24 mouse cellular contexts compared by ENCODE assay signal in the genomic region with DNA sequence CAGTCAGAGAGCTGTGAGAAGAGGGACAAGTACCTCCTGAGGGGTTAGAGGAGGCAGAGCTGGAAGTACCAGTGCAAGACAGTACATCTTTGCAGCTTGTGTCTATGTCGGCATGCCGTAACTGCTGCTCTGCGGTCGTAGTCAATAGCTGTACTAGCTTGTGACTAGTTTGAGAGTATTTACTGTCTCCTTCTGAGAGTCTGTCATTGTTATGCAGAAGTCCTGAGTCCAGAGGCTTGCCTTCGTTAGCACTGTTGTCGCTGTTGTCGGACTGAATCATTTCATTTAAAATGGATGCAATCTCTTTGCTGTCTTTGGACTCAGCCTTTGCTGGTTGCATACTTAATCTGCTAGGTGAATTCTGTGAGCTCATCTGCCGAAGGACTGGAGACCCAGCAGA.
DNase-seq lines count a peak whose midpoint lies in the region; ATAC-seq and TF ChIP-seq lines count a peak whose summit lies in the region.
"Had no signal": no experiment of that assay in that cellular context is flagged by ENCODE, and none has a peak within 500 bp of the region (broad histone marks: within the 10 kb centered on the region; RNA-seq: fewer than 3 reads in every experiment).

No protein-coding gene starts in this region.

- H3K27ac ChIP-seq in ES-Bruce4 (ENCODE audit: insufficient read depth, low read length), result no peak overlapping the region
- no peak overlapping the region for H3K27ac ChIP-seq in hindbrain, embryonic 12.5 days
- H3K27ac ChIP-seq in liver, postnatal 0 days (ENCODE audit: low read depth), result no peak overlapping the region
- H3K27ac ChIP-seq: embryonic facial prominence, embryonic 13.5 days; embryonic facial prominence, embryonic 15.5 days; forebrain, embryonic 10.5 days; forebrain, embryonic 12.5 days had no signal

- no peak for ATAC-seq in hindbrain, embryonic 12.5 days (ENCODE audit: low FRiP score)
- ATAC-seq in liver, postnatal 0 days, result no peak
- ATAC-seq: forebrain, embryonic 14.5 days; forebrain, embryonic 16.5 days had no signal

- no peaks in the 10 kb centered on the region for H3K27me3 ChIP-seq in ES-Bruce4 (ENCODE audit: control insufficient read depth, insufficient read depth, low read length, poor library complexity, severe bottlenecking)
- H3K27me3 ChIP-seq in hindbrain, embryonic 12.5 days, result no peaks in the 10 kb centered on the region
- H3K27me3 ChIP-seq in liver, postnatal 0 days (ENCODE audit: insufficient read depth, low read length), result no peaks in the 10 kb centered on the region
- H3K27me3 ChIP-seq: CH12.LX; embryonic facial prominence, embryonic 13.5 days; embryonic facial prominence, embryonic 15.5 days; forebrain, embryonic 12.5 days had no signal

- TF ChIP-seq POLR2A in ES-Bruce4 (IDR thresholded peaks at IDR 0.05; ENCODE audit: insufficient read depth, low read length), result no peak

- 85% methylated on average over 8 of the region's 8 CpGs for WGBS in hindbrain, embryonic 12.5 days
- WGBS in liver, postnatal 0 days (ENCODE audit: insufficient replicate concordance), result 88% methylated on average over 8 of the region's 8 CpGs

- no peak overlapping the region for H3K4me3 ChIP-seq in ES-Bruce4 (ENCODE audit: low read depth, low read length)
- no peak overlapping the region for H3K4me3 ChIP-seq in hindbrain, embryonic 12.5 days
- H3K4me3 ChIP-seq in liver, postnatal 0 days (ENCODE audit: low read depth, low read length), result no peak overlapping the region
- H3K4me3 ChIP-seq: embryonic facial prominence, embryonic 13.5 days; embryonic facial prominence, embryonic 15.5 days; erythroblast, embryonic 14.5 days; forebrain, embryonic 10.5 days; forebrain, embryonic 12.5 days had no signal

- H3K9ac ChIP-seq in ES-Bruce4 (ENCODE audit: low read depth, poor library complexity, severe bottlenecking), result no peak overlapping the region
- no peak overlapping the region for H3K9ac ChIP-seq in hindbrain, embryonic 12.5 days
- no peak overlapping the region for H3K9ac ChIP-seq in liver, postnatal 0 days (replicated peaks)
- H3K9ac ChIP-seq: embryonic facial prominence, embryonic 13.5 days; embryonic facial prominence, embryonic 15.5 days; forebrain, embryonic 12.5 days had no signal

- no peaks in the 10 kb centered on the region for H3K36me3 ChIP-seq in ES-Bruce4 (ENCODE audit: control insufficient read depth, insufficient read depth, low read length, poor library complexity, severe bottlenecking)
- H3K36me3 ChIP-seq in hindbrain, embryonic 12.5 days, result peaks cover 19% of the 10 kb centered on the region
- peaks cover 14% of the 10 kb centered on the region; the same call in 1 of the 2 replicates for H3K36me3 ChIP-seq in liver, postnatal 0 days (replicated peaks; ENCODE audit: insufficient read depth, low read length)
- H3K36me3 ChIP-seq: forebrain, embryonic 10.5 days had no signal

- DNase-seq in ES-CJ7 (ENCODE audit: low read depth, low spot score), result peak; percentile 62
- DNase-seq in R1 (ENCODE audit: low read depth, low spot score), result peak; percentile 72
- DNase-seq in liver, postnatal 0 days, result no peak
- DNase-seq in kidney, postnatal 4 days, result no peak
- DNase-seq: adrenal gland, adult 2 months; adrenal gland, postnatal 10 days; adrenal gland, postnatal 25 days; cerebellum, adult 11 months; cerebellum, adult 18-20 months; cerebellum, adult 8-10 months; cerebellum, adult 9-11 months; cerebellum, postnatal 14 days; cerebellum, postnatal 36 days; embryo, embryonic 11 days had no signal

- H3K9me3 ChIP-seq in ES-Bruce4 (replicated peaks; ENCODE audit: control insufficient read depth, insufficient read depth, low read length, poor library complexity, severe bottlenecking), result no peaks in the 10 kb centered on the region
- H3K9me3 ChIP-seq in hindbrain, embryonic 12.5 days (replicated peaks), result no peaks in the 10 kb centered on the region
- no peaks in the 10 kb centered on the region for H3K9me3 ChIP-seq in liver, postnatal 0 days (ENCODE audit: low read length)
- H3K9me3 ChIP-seq: embryonic facial prominence, embryonic 13.5 days; embryonic facial prominence, embryonic 15.5 days; forebrain, embryonic 10.5 days; forebrain, embryonic 12.5 days had no signal

- 0 out of 2 replicates have a peak, but pooled peaks have one; percentile 23 for TF ChIP-seq EP300 in ES-Bruce4 (IDR thresholded peaks at IDR 0.05; ENCODE audit: insufficient read depth, low read depth, low read length)
- TF ChIP-seq EP300 in liver, postnatal 0 days (IDR thresholded peaks at IDR 0.05; ENCODE audit: low read depth), result no peak

- H3K4me2 ChIP-seq in hindbrain, embryonic 12.5 days (replicated peaks), result no peak overlapping the region
- H3K4me2 ChIP-seq in liver, postnatal 0 days (ENCODE audit: low read depth, low read length), result no peak overlapping the region
- H3K4me2 ChIP-seq: embryonic facial prominence, embryonic 13.5 days; embryonic facial prominence, embryonic 15.5 days; forebrain, embryonic 12.5 days had no signal

- H3K4me1 ChIP-seq in ES-Bruce4 (ENCODE audit: control insufficient read depth, insufficient read depth, low read length), result peaks cover 2% of the 10 kb centered on the region
- no peaks in the 10 kb centered on the region for H3K4me1 ChIP-seq in hindbrain, embryonic 12.5 days
- no peaks in the 10 kb centered on the region for H3K4me1 ChIP-seq in liver, postnatal 0 days (ENCODE audit: insufficient read depth)
- H3K4me1 ChIP-seq: embryonic facial prominence, embryonic 13.5 days; embryonic facial prominence, embryonic 15.5 days; forebrain, embryonic 10.5 days; forebrain, embryonic 12.5 days had no signal

- no peak for TF ChIP-seq CTCF in ES-Bruce4 (IDR thresholded peaks at IDR 0.05; ENCODE audit: low read depth, low read length)
- TF ChIP-seq CTCF in liver, postnatal 0 days (IDR thresholded peaks at IDR 0.05; ENCODE audit: low read depth), result no peak

Comparison
In these comparisons a context has a peak if more than half of its experiments do, and no peak if none do; other contexts are left out.
1. DNase-seq: peak in ES-CJ7 (single experiment) and R1 (single experiment); none in liver, postnatal 0 days (single experiment) and kidney, postnatal 4 days (0 of 2).